Mouse (Mus musculus): Measurements from ENCODE around the gene Serpina3f.

DNA sequence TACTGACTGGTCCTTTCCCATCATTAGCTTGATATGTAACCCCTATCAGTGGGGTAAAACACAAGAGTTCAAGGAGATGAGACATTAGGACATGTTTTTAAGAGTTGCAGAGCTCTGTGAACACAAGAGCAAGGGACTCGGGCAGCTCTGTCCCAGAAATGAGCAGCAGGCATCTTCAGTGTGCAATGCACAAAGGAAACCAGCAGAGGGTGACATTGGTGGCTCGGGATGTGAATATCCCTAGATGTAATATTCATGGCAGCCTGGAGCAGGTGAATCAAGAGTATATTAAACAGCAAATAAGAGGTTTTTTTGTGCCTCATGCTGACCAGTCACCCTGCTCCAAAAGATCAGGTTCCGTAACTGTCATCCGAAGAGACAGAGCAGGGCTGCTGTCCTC lies 5.2 kb upstream of the Serpina3f start:
- TF ChIP-seq POLR2A (IDR thresholded peaks at IDR 0.05; ENCODE audit: borderline replicate concordance, insufficient read depth, low read length) (no peak), CTCF (IDR thresholded peaks at IDR 0.05; ENCODE audit: borderline replicate concordance, insufficient read depth, low read depth, low read length) (no peak)
